Mouse (Mus musculus) layer of hippocampus, adult 2 months (tissue): ENCODE measurements around the gene Ncor2. TPM values are rescaled to one million over a fixed set of nuclear protein-coding genes. Genes with fewer than 3 reads are reported as not detected.

Experiments
- DNase-seq, 2 experiments: peaks; one replicate each; pipeline ENCODE4 v3.0.0; 2022; ENCODE audit warnings: low spot score in 2 of 2
- H3K27ac ChIP-seq: fragments of 200-600 bp; 2 replicates; pipeline ENCODE4 v1.8.1; 2022
- H3K4me3 ChIP-seq: fragments of 200-600 bp; 2 replicates; pipeline ENCODE4 v1.8.1; 2022; ENCODE audit warnings: mild to moderate bottlenecking
- CTCF ChIP-seq: fragments of 200-600 bp; conservative IDR thresholded peaks from 2 replicates; pipeline ENCODE4 v1.8.1; 2022; ENCODE audit warnings: antibody characterized with exemption, mild to moderate bottlenecking, moderate library complexity
- total RNA-seq, 2 experiments: library from RNA; stranded (reverse); gene quantifications; 2 replicates each; pipeline ENCODE4 v1.2.3; 2021

The Ncor2 gene
- total RNA-seq, 2 experiments from 2014 or later = 285 to 307 TPM

- DNase-seq = no peak
- H3K4me3 ChIP-seq = no peak overlapping the region
- no peak overlapping the region for H3K27ac ChIP-seq
- TF ChIP-seq CTCF = no peak
These were observed 192.4 kb downstream of the Ncor2 start for GRCm38 (mm10) chr5:124986656-124987055.

DNA sequence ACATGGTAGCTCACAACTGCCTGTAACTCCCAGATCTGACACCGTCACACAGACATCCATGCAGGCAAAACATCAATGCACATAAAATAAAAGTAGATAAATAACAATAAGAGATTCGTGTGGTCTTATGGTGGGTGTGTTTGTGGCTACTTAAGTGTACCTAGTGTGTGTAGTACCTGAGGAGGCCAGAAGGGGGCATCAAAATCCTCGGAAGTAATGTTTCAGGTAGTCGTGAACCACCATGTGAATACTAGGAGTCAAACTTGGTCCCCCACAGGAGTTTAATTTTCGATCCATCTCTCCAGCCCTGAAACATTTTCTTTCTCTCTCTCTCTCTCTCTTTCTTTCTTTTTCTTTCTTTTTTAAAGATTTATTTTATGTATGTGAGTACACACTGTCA is 192.8 kb downstream of the Ncor2 start:
- H3K4me3 ChIP-seq = no peak overlapping the region
- peak; percentile 55 for TF ChIP-seq CTCF
- no peak for DNase-seq

DNA sequence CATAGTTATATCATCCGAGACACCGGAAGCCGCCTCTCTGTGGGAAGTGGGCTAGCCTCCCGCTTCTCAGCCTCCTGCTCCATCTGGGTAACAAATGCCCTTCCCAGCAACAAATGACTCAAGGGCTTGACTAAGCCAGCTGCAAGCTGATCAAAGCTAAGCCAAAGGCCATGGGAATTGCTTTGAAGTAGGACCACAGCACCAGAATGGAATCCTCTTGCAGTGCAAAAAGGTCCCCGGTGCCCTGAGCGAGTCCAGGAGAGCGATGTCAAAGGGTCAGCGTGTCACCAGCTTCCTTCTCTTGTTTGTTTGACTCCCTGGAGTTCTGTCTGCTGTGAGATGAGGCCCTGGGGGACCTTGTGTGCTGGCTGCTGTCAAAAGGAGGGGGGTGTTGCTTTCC is 209.2 kb downstream of the Ncor2 start:
- Histone ChIP-seq H3K27ac (no peak overlapping the region), H3K4me3 (no peak overlapping the region)
- DNase-seq = no peak
- TF ChIP-seq CTCF = no peak

More for the DNA sequence above, 192.8 kb downstream of the Ncor2 start:
- no peak overlapping the region for H3K27ac ChIP-seq

Other genes with a start within 250 kb of the Ncor2 start
- gene Rflna, start 176.0 kb downstream of the Ncor2 start, total RNA-seq = under 1 TPM; 0.44 to 0.83 TPM
- gene Scarb1, start 161.9 kb upstream of the Ncor2 start, total RNA-seq = 10 to 100 TPM; 34.5 to 35.1 TPM
- not detected for gene Gm10382, start 210.1 kb upstream of the Ncor2 start, total RNA-seq
- 100 to 1,000 TPM; 713 to 818 TPM for gene Ubc, start 211.0 kb upstream of the Ncor2 start, total RNA-seq